Mouse (Mus musculus) layer of hippocampus, adult 18-20 months (tissue): ENCODE data around the gene Med13l. TPM values are rescaled to one million over a fixed set of nuclear protein-coding genes. Genes with fewer than 3 reads are reported as not detected.
A peak's percentile ranks its signal among the peaks of the same experiment; 100 is the strongest.

Source experiments
- DNase-seq, 2 experiments: peaks; one replicate each; pipeline ENCODE4 v3.0.0; 2022; ENCODE audit warnings: low spot score in 2 of 2
- total RNA-seq, 2 experiments: library from RNA; stranded (reverse); gene quantifications; 2 replicates each; pipeline ENCODE4 v1.2.3; 2021

Med13l gene
- total RNA-seq, 2 experiments from 2014 or later, result 113 TPM

DNA sequence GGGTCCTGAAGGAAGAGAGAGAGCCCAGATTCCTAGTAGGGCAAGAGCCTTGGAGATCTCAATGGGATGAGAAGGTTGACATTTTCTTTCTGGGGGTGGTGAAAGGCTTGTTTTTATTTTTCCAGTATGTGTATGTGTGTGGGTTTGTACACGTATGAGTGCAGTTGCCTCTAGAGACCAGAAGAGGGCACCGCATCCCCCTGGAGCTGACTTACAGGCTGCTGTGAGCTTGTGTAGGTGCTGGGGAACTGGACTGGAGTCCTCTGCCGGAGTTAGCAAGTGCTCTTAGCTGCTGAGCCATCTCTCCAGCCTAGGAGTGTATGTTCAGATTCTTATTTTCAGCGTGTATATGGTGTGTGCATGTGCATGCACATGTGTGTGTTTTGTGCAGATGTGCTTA is 5.2 kb upstream of the Med13l start:
- DNase-seq, result no peak

DNA sequence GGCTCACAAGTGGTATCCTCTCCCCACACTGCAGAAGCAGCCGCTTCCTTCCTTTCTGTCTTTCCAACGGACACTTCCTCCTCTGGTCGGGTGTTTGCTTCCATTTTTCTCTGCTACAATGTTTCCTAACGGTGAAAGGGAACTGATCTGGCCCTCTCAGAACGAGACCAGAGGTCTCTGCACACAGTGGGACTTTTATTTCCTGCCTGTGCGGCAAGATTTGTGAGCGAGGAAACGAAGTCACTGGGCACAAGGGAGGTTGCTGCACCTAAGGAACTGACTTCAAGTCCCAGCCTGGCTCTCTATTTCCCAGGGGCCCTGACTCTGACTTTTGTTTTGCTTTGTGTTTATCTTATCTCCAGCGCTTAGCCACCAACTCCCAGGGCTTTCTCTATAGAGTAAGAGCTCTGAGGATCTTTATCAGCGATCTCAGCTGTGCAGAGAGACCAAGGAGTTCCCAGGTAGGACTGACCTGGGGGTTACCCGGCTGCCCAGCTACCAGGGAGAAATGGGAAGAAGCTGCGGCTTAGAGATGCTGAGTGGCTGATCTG is 4.0 kb upstream of the Med13l start:
- no peak for DNase-seq

DNA sequence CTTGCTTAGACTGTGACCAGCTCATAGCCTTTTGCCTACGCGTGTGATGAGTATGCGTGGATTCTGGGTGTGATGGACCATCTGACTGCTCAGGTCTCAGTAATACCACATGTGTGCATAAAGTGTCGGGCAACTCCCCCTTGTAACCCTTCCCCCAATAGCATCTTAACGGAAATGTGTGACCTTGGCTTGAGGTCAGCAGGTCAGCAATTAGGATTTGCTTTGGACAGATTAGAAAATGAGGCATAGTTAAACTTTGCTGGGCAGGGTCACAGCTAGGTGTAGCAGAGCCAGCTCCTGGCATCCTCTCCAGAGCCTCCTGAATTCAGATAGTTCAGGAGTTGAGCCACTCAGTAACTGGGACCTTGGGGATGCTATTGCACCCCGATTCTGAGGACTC is 1.6 kb upstream of the Med13l start:
- DNase-seq, result no peak

DNA sequence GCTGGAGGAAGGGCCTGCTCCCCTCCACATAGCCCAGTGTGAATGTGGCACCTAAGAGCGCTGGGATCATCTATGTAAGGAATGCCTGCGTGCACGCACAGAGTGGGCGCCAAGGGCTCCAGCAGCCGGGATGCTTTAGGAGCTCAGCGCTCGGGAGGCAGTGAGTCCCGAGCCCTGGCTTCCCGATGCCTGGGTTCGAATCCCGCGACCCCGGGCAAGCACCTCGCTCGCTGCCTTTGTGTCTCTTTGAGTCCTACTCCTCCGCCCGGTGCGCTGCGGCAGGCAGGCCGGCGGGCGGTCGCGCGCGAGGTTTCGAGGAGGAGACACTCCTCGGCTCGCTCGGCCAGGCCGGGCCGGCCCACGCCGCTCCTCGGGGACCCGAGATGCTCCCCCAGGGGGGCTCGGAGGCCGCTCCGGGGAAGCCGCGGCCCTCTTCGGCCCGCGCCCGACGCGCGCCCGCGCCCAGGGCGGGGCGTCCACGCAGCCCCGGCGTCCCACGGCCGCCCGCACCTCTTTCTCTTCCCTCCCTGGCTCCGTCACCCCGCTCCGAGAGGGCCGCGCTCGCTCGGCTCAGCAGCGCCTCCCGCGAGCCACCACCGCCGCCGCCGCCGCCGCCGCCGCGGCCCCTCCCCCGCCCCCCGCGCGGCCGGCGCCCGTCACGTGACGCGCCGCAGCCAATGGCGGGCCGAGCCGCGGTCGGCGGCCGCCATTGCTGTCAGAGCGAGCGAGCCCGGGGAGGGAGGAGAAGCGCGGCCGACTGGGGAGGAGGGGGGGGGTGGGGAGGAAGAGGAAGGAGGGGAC is 695 bp upstream of the Med13l start:
- peak; percentile 74 to 85 for DNase-seq

- DNase-seq, result peak in 1 of 2 experiments; percentile 34
Observed at GRCm38 (mm10) chr5:118561086-118561987, 858 bp downstream of the Med13l start.

DNA sequence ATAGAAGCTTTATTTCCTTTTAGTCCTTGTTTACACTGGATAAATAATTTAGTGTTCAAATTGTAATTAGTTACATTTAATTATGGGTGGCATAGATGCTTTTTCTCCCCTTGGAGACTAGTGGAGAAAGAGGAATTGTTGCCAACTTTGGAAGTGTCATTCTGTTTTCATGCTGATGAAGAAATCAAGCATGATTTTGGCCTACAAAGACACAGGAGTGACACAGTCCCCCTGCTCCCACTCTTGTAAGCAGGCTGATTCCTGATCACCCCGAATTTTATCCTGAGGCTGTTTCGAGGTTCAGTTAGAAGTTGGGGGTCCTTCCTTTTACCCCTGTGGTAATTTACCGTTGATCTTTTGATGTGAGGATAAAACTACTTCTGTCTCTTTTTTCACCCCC is 1.7 kb downstream of the Med13l start:
- DNase-seq, result no peak

DNA sequence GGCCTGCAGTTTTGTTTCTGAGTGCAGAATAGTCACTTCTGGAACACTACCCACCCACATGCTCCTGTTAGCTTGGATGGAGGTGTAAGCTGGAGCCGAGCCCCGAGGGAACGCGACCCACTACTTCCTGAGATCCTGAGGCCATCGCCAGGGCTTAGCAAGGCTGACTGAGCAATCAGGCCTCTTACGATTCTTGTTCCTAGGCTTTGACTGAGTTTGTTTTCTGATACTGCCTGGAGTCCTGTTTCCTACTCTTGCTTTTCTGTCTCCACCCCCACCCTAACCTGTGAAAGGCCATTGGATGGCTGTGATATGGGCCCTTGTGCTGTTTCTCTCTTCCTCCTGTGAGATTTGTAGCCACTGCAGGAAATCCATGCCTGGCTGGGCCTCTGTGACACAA is 3.1 kb downstream of the Med13l start:
- DNase-seq, result peak in 1 of 2 experiments; percentile 62

DNA sequence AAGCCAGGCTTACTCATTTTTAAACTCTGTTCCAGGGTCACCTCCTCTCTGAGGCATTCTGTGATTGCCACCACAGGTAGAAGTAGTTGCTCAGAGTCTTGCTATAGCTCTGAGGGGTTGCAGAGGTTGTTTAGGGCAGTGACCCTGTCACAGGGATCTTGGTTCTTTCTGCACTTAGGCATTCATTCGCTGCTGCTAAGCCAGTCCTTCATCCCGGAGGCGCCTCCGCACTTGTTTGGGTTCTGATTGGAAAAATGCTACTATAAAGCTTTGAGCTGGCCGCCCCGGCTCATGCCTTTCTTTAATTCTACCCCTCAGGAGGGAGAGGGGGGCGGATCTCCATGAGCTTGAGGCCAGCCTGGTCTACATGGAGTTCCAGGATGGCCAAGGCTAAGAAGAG is 6.9 kb downstream of the Med13l start:
- DNase-seq, result no peak

DNA sequence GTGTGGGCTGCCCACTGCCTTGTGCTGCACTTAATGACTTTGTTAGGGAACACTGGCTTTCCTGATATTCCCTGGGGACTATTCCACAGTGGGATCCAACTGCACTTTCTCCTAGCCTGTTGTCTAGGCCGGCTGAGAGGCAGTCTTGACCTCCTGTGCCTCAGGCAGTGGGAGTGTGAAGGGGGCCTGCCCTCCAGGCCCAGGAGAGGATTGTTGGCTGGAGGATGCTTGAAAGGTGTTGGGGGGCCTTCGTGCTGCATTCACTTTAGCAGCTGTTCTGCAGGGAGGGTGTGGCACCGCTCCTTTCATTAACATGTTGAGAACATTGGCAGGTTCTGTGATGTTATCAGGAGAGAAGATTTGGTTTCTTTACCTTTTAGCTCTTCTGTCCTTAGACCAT is 8.5 kb downstream of the Med13l start:
- DNase-seq, result no peak

DNA sequence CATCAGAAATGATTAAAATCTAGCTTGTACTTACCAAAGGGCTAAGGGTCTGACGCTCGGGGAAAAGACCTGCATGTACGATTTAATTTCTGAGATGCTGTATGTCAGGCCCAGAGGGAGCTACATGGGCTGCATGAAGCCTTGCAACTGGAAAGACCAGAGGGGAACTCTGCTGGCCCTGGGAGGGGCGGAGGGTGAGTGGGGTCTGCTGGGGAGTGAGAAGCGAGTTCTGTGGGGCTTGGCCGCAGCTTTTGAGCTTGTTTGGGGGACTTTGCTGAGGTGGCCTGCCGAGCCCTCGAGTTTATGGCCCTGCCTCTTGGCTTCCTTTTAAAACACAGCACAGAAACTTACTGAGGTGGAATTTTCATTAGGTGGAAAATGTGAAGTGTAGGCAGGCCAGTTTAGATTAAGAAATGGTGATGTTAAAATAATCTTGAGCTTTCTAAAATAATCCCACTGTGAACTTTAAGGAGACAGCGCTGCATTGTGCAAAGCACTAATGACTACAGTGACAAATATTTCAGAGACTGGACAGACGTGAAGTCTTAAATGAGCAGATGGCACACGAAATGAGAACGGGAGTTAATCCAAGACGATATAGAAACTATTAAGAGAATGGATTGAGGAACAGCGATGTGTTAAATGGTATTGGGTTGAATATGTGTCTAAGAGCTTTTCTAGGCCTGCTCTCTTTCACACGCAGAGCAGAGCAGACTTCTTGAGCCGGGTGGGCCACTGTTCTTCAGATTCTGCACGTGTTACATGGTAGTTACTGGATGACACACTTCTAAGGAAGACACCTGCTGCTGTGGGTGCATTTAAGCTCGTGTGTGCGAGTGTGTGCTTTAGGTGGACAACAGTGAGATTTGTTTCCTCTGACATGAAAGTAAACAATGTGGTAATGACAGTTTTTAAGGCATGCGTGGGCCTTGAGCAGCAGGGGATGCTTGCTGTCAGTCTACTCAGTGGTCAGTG is 9.4 kb downstream of the Med13l start:
- DNase-seq, result no peak

DNA sequence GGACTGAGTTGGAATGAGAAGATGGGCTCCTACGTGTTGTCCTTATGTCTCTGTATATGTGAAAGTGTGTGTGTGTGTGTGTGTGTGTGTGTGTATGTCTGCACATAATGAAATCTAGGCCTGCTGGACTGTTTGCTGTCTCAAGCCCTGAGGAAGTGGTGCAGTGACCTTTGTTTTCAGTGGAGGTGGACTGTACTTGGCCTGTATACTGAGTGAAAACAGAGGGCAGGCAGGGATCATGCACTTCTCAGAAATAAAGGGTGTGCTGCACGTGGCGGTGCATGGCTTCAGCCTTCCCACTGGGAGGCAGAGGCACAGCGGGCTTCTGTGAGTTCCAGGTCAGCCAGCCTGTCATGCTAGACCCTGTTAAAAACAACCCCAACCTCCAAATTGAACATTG is 11.0 kb downstream of the Med13l start:
- DNase-seq, result no peak

- DNase-seq, result no peak
Observed at GRCm38 (mm10) chr5:118574236-118574635, 13.8 kb downstream of the Med13l start.

DNA sequence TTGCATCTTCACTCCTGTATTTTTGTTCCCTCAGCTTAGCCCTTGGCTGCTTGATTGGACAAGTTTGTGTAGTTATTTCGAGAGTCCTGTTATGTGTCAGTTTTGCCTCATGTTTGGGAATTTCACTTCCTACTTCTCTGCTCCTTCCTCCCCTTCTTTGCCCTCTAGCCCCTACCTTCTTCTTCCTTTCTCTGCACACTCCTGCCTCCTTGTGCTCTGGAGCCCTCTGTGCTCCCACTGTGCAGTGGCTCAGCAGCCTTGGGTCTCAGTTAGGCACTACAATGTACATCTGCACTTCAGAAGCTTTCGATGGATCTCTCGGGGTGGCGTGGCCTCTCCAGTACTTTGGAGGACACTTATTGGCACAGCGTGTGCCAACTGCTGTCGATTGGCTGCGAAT is 14.5 kb downstream of the Med13l start:
- DNase-seq, result no peak

- no peak for DNase-seq
Observed at GRCm38 (mm10) chr5:118575909-118576308, 15.4 kb downstream of the Med13l start.

DNA sequence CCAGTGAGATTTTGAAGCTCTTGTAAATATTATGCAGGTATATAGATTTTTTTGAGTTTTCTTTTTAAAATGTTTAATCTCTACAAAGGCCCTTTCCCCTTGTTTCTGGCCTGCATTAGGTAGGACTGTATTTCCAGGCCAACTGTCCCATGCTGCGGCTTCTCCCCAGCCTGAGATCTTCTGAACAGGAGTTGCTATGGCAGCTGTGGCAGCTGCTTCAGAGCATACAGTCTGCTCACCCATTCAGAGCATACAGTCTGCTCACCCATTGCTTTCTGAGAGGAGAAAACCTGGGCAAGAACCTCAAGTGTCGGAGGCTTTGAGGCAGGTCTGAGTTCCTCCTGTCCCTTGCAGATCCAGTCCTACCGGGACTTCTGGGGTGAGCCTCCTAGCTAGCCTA is 16.3 kb downstream of the Med13l start:
- DNase-seq, result no peak

DNA sequence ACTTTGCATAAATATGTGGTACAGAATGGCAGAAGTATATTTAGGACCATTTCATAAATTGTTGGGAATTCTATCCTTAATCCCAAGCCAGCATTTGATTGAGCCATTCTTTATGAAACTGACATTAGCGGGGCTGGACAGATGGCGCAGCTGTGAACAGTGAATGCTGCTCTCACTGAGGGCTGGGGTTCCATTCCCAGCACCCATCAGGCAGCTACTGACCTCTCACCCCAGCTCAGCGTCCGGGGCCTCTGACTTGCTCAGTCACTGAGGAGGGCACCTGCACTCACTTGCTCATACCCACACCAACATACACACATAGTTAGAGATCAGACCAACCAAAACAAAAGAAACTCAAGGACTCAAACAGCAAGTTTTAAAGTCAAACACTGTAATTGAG is 24.9 kb downstream of the Med13l start:
- DNase-seq, result no peak

- no peak for DNase-seq
Observed at GRCm38 (mm10) chr5:118586560-118586959, 26.1 kb downstream of the Med13l start.

DNA sequence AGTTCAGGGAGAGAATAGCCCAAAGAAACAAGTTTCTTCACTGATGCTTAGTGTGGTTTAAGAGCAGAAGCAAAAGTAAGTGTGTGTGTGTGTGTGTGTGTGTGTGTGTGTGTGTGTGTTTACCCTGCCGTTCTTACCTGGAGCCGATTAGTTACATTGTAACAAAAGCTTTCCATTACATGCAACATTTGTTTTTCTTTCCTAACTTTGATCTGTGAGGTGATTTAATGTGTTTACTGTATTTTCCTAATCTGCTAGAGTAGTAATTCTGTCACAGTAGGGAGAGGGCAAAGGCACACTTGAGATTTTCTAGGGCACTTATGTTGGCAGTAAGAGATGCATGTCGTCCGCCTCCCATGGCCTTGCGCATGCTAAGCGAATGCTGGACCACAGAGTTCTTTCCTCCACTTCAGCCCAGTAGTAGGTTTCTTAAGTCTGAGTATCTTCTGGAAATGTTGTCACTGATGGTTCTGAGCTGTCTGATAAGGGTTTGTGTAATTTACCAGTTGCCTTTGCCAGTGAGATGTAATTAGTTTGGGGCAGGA is 28.0 kb downstream of the Med13l start:
- no peak for DNase-seq

- no peak for DNase-seq
Observed at GRCm38 (mm10) chr5:118589186-118589892, 28.9 kb downstream of the Med13l start.

GRCm38 (mm10) chr5:118590868-118591267 is 30.4 kb downstream of the Med13l start:
- DNase-seq, result no peak
